26 mouse cellular contexts compared by ENCODE assay signal in genomic region chr2:104157831-104158230, GRCm38 (mm10). TPM values are rescaled to one million over a fixed set of nuclear protein-coding genes. Genes with fewer than 3 reads are reported as not detected.
DNase-seq lines count a peak whose midpoint lies in the region; ATAC-seq lines count a peak whose summit lies in the region.
"Had no signal": no experiment of that assay in that cellular context is flagged by ENCODE, and none has a peak within 500 bp of the region (broad histone marks: within the 10 kb centered on the region; RNA-seq: fewer than 3 reads in every experiment).

No protein-coding gene starts in this region.

- H3K27me3 ChIP-seq in midbrain, embryonic 11.5 days (ENCODE audit: control insufficient read depth, insufficient read depth, low read length), result no peaks in the 10 kb centered on the region
- H3K27me3 ChIP-seq in midbrain, embryonic 16.5 days (ENCODE audit: control insufficient read depth, insufficient read depth, low read depth, low read length), result no peaks in the 10 kb centered on the region
- H3K27me3 ChIP-seq: embryonic facial prominence, embryonic 12.5 days; embryonic facial prominence, embryonic 15.5 days; forebrain, embryonic 12.5 days had no signal

- H3K36me3 ChIP-seq in midbrain, embryonic 11.5 days (ENCODE audit: control insufficient read depth, insufficient read depth, low read length), result no peaks in the 10 kb centered on the region
- H3K36me3 ChIP-seq in midbrain, embryonic 16.5 days (ENCODE audit: control insufficient read depth, insufficient read depth, low read length), result peaks cover 9% of the 10 kb centered on the region
- H3K36me3 ChIP-seq: embryonic facial prominence, embryonic 12.5 days; embryonic facial prominence, embryonic 15.5 days; forebrain, embryonic 10.5 days; forebrain, embryonic 12.5 days had no signal

- H3K4me3 ChIP-seq in midbrain, embryonic 11.5 days (ENCODE audit: low read depth, low read length), result no peak overlapping the region
- H3K4me3 ChIP-seq in midbrain, embryonic 16.5 days (ENCODE audit: low read depth, low read length), result no peak overlapping the region
- H3K4me3 ChIP-seq: embryonic facial prominence, embryonic 12.5 days; embryonic facial prominence, embryonic 15.5 days; erythroblast, embryonic 14.5 days; forebrain, embryonic 10.5 days; forebrain, embryonic 12.5 days had no signal

- H3K4me2 ChIP-seq in midbrain, embryonic 11.5 days, result no peak overlapping the region
- H3K4me2 ChIP-seq in midbrain, embryonic 16.5 days (ENCODE audit: low read length), result no peak overlapping the region
- H3K4me2 ChIP-seq: embryonic facial prominence, embryonic 12.5 days; embryonic facial prominence, embryonic 15.5 days; forebrain, embryonic 12.5 days had no signal

- no peak overlapping the region for H3K9ac ChIP-seq in midbrain, embryonic 11.5 days (ENCODE audit: low read length)
- H3K9ac ChIP-seq in midbrain, embryonic 16.5 days (ENCODE audit: low read depth, low read length), result no peak overlapping the region
- H3K9ac ChIP-seq: embryonic facial prominence, embryonic 12.5 days; embryonic facial prominence, embryonic 15.5 days; forebrain, embryonic 12.5 days had no signal

- no peak overlapping the region for H3K27ac ChIP-seq in midbrain, embryonic 11.5 days (ENCODE audit: low read depth, low read length)
- H3K27ac ChIP-seq in midbrain, embryonic 16.5 days (ENCODE audit: low read length), result no peak overlapping the region
- H3K27ac ChIP-seq: embryonic facial prominence, embryonic 12.5 days; embryonic facial prominence, embryonic 15.5 days; forebrain, embryonic 10.5 days; forebrain, embryonic 12.5 days had no signal

- H3K9me3 ChIP-seq in midbrain, embryonic 11.5 days (ENCODE audit: control insufficient read depth, low read length), result no peaks in the 10 kb centered on the region
- no peaks in the 10 kb centered on the region for H3K9me3 ChIP-seq in midbrain, embryonic 16.5 days (replicated peaks; ENCODE audit: control insufficient read depth, low read length, poor library complexity, severe bottlenecking)
- H3K9me3 ChIP-seq: embryonic facial prominence, embryonic 12.5 days; embryonic facial prominence, embryonic 15.5 days; forebrain, embryonic 10.5 days; forebrain, embryonic 12.5 days had no signal

- peak; percentile 48 for ATAC-seq in frontal cortex, adult (ENCODE audit: low TSS enrichment)
- ATAC-seq in midbrain, embryonic 11.5 days (ENCODE audit: low FRiP score), result no peak
- no peak for ATAC-seq in midbrain, embryonic 16.5 days
- ATAC-seq: forebrain, embryonic 14.5 days; forebrain, embryonic 16.5 days had no signal

- no peaks in the 10 kb centered on the region for H3K4me1 ChIP-seq in midbrain, embryonic 11.5 days (ENCODE audit: control insufficient read depth, insufficient read depth, low read length)
- no peaks in the 10 kb centered on the region for H3K4me1 ChIP-seq in midbrain, embryonic 16.5 days (ENCODE audit: control insufficient read depth, insufficient read depth, low read length)
- H3K4me1 ChIP-seq: embryonic facial prominence, embryonic 12.5 days; embryonic facial prominence, embryonic 15.5 days; forebrain, embryonic 10.5 days; forebrain, embryonic 12.5 days had no signal

- no peak for DNase-seq in frontal cortex, postnatal 25 days (ENCODE audit: low spot score in 2 of 2)
- DNase-seq in midbrain, embryonic 11.5 days (ENCODE audit: low spot score, missing footprints), result peak; percentile 6
- no peak for DNase-seq in left cerebral cortex, postnatal 14 days (ENCODE audit: low spot score in 2 of 2)
- DNase-seq: adrenal gland, adult 2 months; adrenal gland, postnatal 10 days; adrenal gland, postnatal 25 days; cerebellum, adult 11 months; cerebellum, adult 18-20 months; cerebellum, adult 8-10 months; cerebellum, adult 9-11 months; cerebellum, postnatal 14 days; cerebellum, postnatal 36 days; embryo, embryonic 11 days had no signal

- intact Hi-C loops in left cerebral cortex, postnatal 14 days (cut with DNase I), result no loop called here

- 83% methylated on average over 4 of the region's 4 CpGs for WGBS in midbrain, embryonic 11.5 days
- 73% methylated on average over 4 of the region's 4 CpGs for WGBS in midbrain, embryonic 16.5 days

RNA-seq across cellular contexts. Expression of gene A930018P22Rik, which starts 35.3 kb away (rescaled TPM):
- polyA plus RNA-seq in midbrain, embryonic 11.5 days (2014; fragmentation: Nextera tagmentation; extraction: Ambion mirVana), result 0.16 and 0.34 TPM in 2 replicates
- polyA plus RNA-seq in midbrain, embryonic 16.5 days (2015; fragmentation: Nextera tagmentation; extraction: Ambion mirVana), result not detected in 2 replicates
- under 1 TPM in 1 of 2 experiments, not detected in 1; 0.44 TPM for total RNA-seq in left cerebral cortex, postnatal 14 days (2021)
- total RNA-seq: common myeloid progenitor, adult 5-6 weeks; ES-E14; MEL had no signal
- polyA plus RNA-seq: brain, embryonic 14.5 days; embryonic facial prominence, embryonic 12.5 days; embryonic facial prominence, embryonic 15.5 days; forebrain, embryonic 10.5 days; forebrain, embryonic 12.5 days; forebrain, embryonic 14.5 days; forebrain, embryonic 16.5 days had no signal
